8 mouse cellular contexts compared by ENCODE assay signal in genomic region chr2:75990885-75991539, GRCm38 (mm10). TPM values are rescaled to one million over a fixed set of nuclear protein-coding genes. Genes with fewer than 3 reads are reported as not detected.
A peak's percentile ranks its signal among the peaks of the same experiment; 100 is the strongest.
DNase-seq lines count a peak whose midpoint lies in the region; ATAC-seq and TF ChIP-seq lines count a peak whose summit lies in the region.

No protein-coding gene starts in this region.

- peak; percentile 50 for DNase-seq in kidney, adult 11 months
- DNase-seq in gastrocnemius, adult 18-20 months (ENCODE audit: low spot score) = peak; percentile 52
- peak; percentile 80 for DNase-seq in neural tube, embryonic 10.5 days (ENCODE audit: extremely low spot score, low spot score)
- DNase-seq in stomach, postnatal 0 days (ENCODE audit: low spot score) = peak; percentile 71

- no peaks in the 10 kb centered on the region for H3K27me3 ChIP-seq in kidney, embryonic 16.5 days (ENCODE audit: insufficient read depth, low read length)
- H3K27me3 ChIP-seq in hindbrain, embryonic 15.5 days = no peaks in the 10 kb centered on the region
- H3K27me3 ChIP-seq in limb, embryonic 13.5 days = no peaks in the 10 kb centered on the region
- no peaks in the 10 kb centered on the region for H3K27me3 ChIP-seq in stomach, postnatal 0 days (ENCODE audit: control insufficient read depth, insufficient read depth, low read length)

- ATAC-seq in kidney, embryonic 16.5 days (ENCODE audit: low FRiP score, low TSS enrichment) = no peak
- peak; percentile 66; the same call in 1 of the 2 replicates for ATAC-seq in cerebellum, adult (ENCODE audit: insufficient number of reproducible peaks, low FRiP score, low TSS enrichment)
- no peak for ATAC-seq in hindbrain, embryonic 15.5 days (ENCODE audit: low FRiP score, low read depth)
- no peak for ATAC-seq in limb, embryonic 13.5 days (ENCODE audit: low FRiP score, low read depth)
- peak; percentile 61; the same call in 1 of the 2 replicates for ATAC-seq in stomach, postnatal 0 days (ENCODE audit: low FRiP score, low TSS enrichment)

- H3K4me2 ChIP-seq in kidney, embryonic 16.5 days (replicated peaks; ENCODE audit: low read depth, low read length) = no peak overlapping the region
- no peak overlapping the region for H3K4me2 ChIP-seq in hindbrain, embryonic 15.5 days
- H3K4me2 ChIP-seq in limb, embryonic 13.5 days (replicated peaks) = 0 out of 2 replicates have a peak overlapping the region, but pooled peaks have one; percentile 7
- 0 out of 2 replicates have a peak overlapping the region, but pooled peaks have one; percentile 20 for H3K4me2 ChIP-seq in stomach, postnatal 0 days (replicated peaks; ENCODE audit: low read depth)

- peak; percentile 81 for TF ChIP-seq CTCF in stomach, postnatal 0 days (IDR thresholded peaks at IDR 0.05; ENCODE audit: low read depth)

- no peak overlapping the region for H3K9ac ChIP-seq in kidney, embryonic 16.5 days (replicated peaks; ENCODE audit: low read length)
- no peak overlapping the region for H3K9ac ChIP-seq in hindbrain, embryonic 15.5 days
- H3K9ac ChIP-seq in limb, embryonic 13.5 days = no peak overlapping the region
- H3K9ac ChIP-seq in stomach, postnatal 0 days (ENCODE audit: low read length) = no peak overlapping the region

- no peaks in the 10 kb centered on the region for H3K9me3 ChIP-seq in kidney, embryonic 16.5 days (ENCODE audit: low read length)
- H3K9me3 ChIP-seq in hindbrain, embryonic 15.5 days = no peaks in the 10 kb centered on the region
- H3K9me3 ChIP-seq in limb, embryonic 13.5 days = no peaks in the 10 kb centered on the region
- H3K9me3 ChIP-seq in stomach, postnatal 0 days (ENCODE audit: control insufficient read depth, low read length) = no peaks in the 10 kb centered on the region

- peaks cover 30% of the 10 kb centered on the region for H3K4me1 ChIP-seq in kidney, embryonic 16.5 days (ENCODE audit: insufficient read depth, low read length)
- peaks cover 38% of the 10 kb centered on the region for H3K4me1 ChIP-seq in hindbrain, embryonic 15.5 days (replicated peaks)
- peaks cover 64% of the 10 kb centered on the region for H3K4me1 ChIP-seq in limb, embryonic 13.5 days
- peaks cover 6% of the 10 kb centered on the region; the same call in 1 of the 2 replicates for H3K4me1 ChIP-seq in stomach, postnatal 0 days (replicated peaks; ENCODE audit: control insufficient read depth, insufficient read depth)

- WGBS in kidney, embryonic 16.5 days = 61% methylated on average over 13 of the region's 13 CpGs
- WGBS in hindbrain, embryonic 15.5 days = 46% methylated on average over 13 of the region's 13 CpGs
- WGBS in limb, embryonic 13.5 days = 41% methylated on average over 13 of the region's 13 CpGs
- WGBS in stomach, postnatal 0 days = 54% methylated on average over 13 of the region's 13 CpGs

- H3K4me3 ChIP-seq in kidney, embryonic 16.5 days (ENCODE audit: low read length) = no peak overlapping the region
- no peak overlapping the region for H3K4me3 ChIP-seq in hindbrain, embryonic 15.5 days
- H3K4me3 ChIP-seq in limb, embryonic 13.5 days = no peak overlapping the region
- no peak overlapping the region for H3K4me3 ChIP-seq in stomach, postnatal 0 days (ENCODE audit: low read depth, low read length)

- TF ChIP-seq EP300 in stomach, postnatal 0 days (optimal IDR thresholded peaks at IDR 0.05) = no peak

- H3K36me3 ChIP-seq in kidney, embryonic 16.5 days (ENCODE audit: insufficient read depth, low read length) = no peaks in the 10 kb centered on the region
- no peaks in the 10 kb centered on the region for H3K36me3 ChIP-seq in hindbrain, embryonic 15.5 days
- no peaks in the 10 kb centered on the region for H3K36me3 ChIP-seq in limb, embryonic 13.5 days
- no peaks in the 10 kb centered on the region for H3K36me3 ChIP-seq in stomach, postnatal 0 days (ENCODE audit: control insufficient read depth, insufficient read depth, low read length)

- no peak overlapping the region for H3K27ac ChIP-seq in kidney, embryonic 16.5 days (ENCODE audit: low read length)
- H3K27ac ChIP-seq in hindbrain, embryonic 15.5 days (replicated peaks) = peak overlapping the region; percentile 93; the same call in 1 of the 2 replicates
- peak overlapping the region; percentile 74 for H3K27ac ChIP-seq in limb, embryonic 13.5 days
- H3K27ac ChIP-seq in stomach, postnatal 0 days (replicated peaks) = no peak overlapping the region

RNA-seq across cellular contexts. Expression of gene Ttc30a1, which starts 9.2 kb away (rescaled TPM):
- polyA plus RNA-seq in kidney, embryonic 16.5 days (2015; fragmentation: Nextera tagmentation; extraction: Ambion mirVana) = 9.6 and 10.5 TPM in 2 replicates
- 1 to 10 TPM; 1.4 to 1.5 TPM for total RNA-seq in gastrocnemius, adult 18-20 months (2021)
- 7.3 and 8.0 TPM in 2 replicates for polyA plus RNA-seq in hindbrain, embryonic 15.5 days (2015; fragmentation: Nextera tagmentation; extraction: Ambion mirVana)
- polyA plus RNA-seq in limb, embryonic 13.5 days (2015; fragmentation: Nextera tagmentation; extraction: Ambion mirVana) = 8.4 and 9.3 TPM in 2 replicates
- 3.3 and 3.8 TPM in 2 replicates for polyA plus RNA-seq in stomach, postnatal 0 days (2015; fragmentation: Nextera tagmentation; extraction: Ambion mirVana)

RNA-seq across cellular contexts. Expression of gene Ttc30a2, which starts 13.0 kb away (rescaled TPM):
- polyA plus RNA-seq in kidney, embryonic 16.5 days (2015; fragmentation: Nextera tagmentation; extraction: Ambion mirVana) = 0.53 and 0.64 TPM in 2 replicates
- under 1 TPM; 0.19 to 0.23 TPM for total RNA-seq in gastrocnemius, adult 18-20 months (2021)
- polyA plus RNA-seq in hindbrain, embryonic 15.5 days (2015; fragmentation: Nextera tagmentation; extraction: Ambion mirVana) = 0.77 and 0.85 TPM in 2 replicates
- 0.37 and 0.42 TPM in 2 replicates for polyA plus RNA-seq in limb, embryonic 13.5 days (2015; fragmentation: Nextera tagmentation; extraction: Ambion mirVana)
- 0.17 and 0.27 TPM in 2 replicates for polyA plus RNA-seq in stomach, postnatal 0 days (2015; fragmentation: Nextera tagmentation; extraction: Ambion mirVana)

RNA-seq across cellular contexts. Expression of gene Ttc30b, which starts 52.6 kb away (rescaled TPM):
- polyA plus RNA-seq in kidney, embryonic 16.5 days (2015; fragmentation: Nextera tagmentation; extraction: Ambion mirVana) = 14.0 and 14.4 TPM in 2 replicates
- 1 to 10 TPM; 2.2 to 2.3 TPM for total RNA-seq in gastrocnemius, adult 18-20 months (2021)
- 17.5 and 21.8 TPM in 2 replicates for polyA plus RNA-seq in hindbrain, embryonic 15.5 days (2015; fragmentation: Nextera tagmentation; extraction: Ambion mirVana)
- polyA plus RNA-seq in limb, embryonic 13.5 days (2015; fragmentation: Nextera tagmentation; extraction: Ambion mirVana) = 10.3 TPM in 2 replicates
- polyA plus RNA-seq in stomach, postnatal 0 days (2015; fragmentation: Nextera tagmentation; extraction: Ambion mirVana) = 10.3 and 10.6 TPM in 2 replicates

Comparison
In these comparisons a context has a peak if more than half of its experiments do, and no peak if none do; other contexts are left out.
1. ATAC-seq: peak in cerebellum, adult (single experiment) and stomach, postnatal 0 days (single experiment); none in kidney, embryonic 16.5 days (single experiment), hindbrain, embryonic 15.5 days (single experiment) and limb, embryonic 13.5 days (single experiment).
2. H3K27ac ChIP-seq: peak in hindbrain, embryonic 15.5 days (single experiment) and limb, embryonic 13.5 days (single experiment); none in kidney, embryonic 16.5 days (single experiment) and stomach, postnatal 0 days (single experiment).
3. H3K4me2 ChIP-seq: peak in limb, embryonic 13.5 days (single experiment) and stomach, postnatal 0 days (single experiment); none in kidney, embryonic 16.5 days (single experiment) and hindbrain, embryonic 15.5 days (single experiment).
4. Peak in every context shown above with its lines, with median percentiles within 50 percentile points of each other: DNase-seq.